Mouse (Mus musculus) liver, embryonic 16.5 days (tissue): Measurements from ENCODE around the gene Mvb12a. TPM values are rescaled to one million over a fixed set of nuclear protein-coding genes. Genes with fewer than 3 reads are reported as not detected.

Source experiments
- ATAC-seq: fragments of 200-750 bp; cut with Nextera tagmentation; 2 replicates; pipeline ENCODE4 v1.8.0; 2017; ENCODE audit warnings: low read depth, mild to moderate bottlenecking, moderate number of reproducible peaks, moderate library complexity
- H3K27ac ChIP-seq: fragments of 300-500 bp; sonication (generic); 2 replicates; pipeline ENCODE4 v1.5.1; 2014; ENCODE audit warnings: mild to moderate bottlenecking, low read length
- H3K27me3 ChIP-seq: fragments of 300-500 bp; sonication (generic); 2 replicates; pipeline ENCODE4 v1.6.1; 2014; ENCODE audit warnings: low read depth, low read length, mixed read lengths; ENCODE audit not compliant: control insufficient read depth, insufficient read depth
- H3K36me3 ChIP-seq: fragments of 300-500 bp; sonication (generic); 2 replicates; pipeline ENCODE4 v1.6.1; 2014; ENCODE audit warnings: mild to moderate bottlenecking; ENCODE audit not compliant: control insufficient read depth, insufficient read depth
- H3K4me1 ChIP-seq: fragments of 300-500 bp; sonication (generic); 2 replicates; pipeline ENCODE4 v1.6.1; 2014; ENCODE audit warnings: low read depth, low read length, mixed read lengths; ENCODE audit not compliant: control insufficient read depth
- H3K4me2 ChIP-seq: fragments of 300-500 bp; sonication (generic); 2 replicates; pipeline ENCODE4 v1.6.1; 2014; ENCODE audit warnings: low read depth, low read length, mixed read lengths
- H3K4me3 ChIP-seq: fragments of 300-500 bp; sonication (generic); 2 replicates; pipeline ENCODE4 v1.5.1; 2014; ENCODE audit warnings: low read depth, mild to moderate bottlenecking, low read length
- H3K9ac ChIP-seq: fragments of 300-500 bp; sonication (generic); 2 replicates; pipeline ENCODE4 v1.6.1; 2014; ENCODE audit warnings: low read depth, low read length
- H3K9me3 ChIP-seq: fragments of 300-500 bp; sonication (generic); replicated peaks from 2 replicates; pipeline ENCODE4 v1.6.1; 2016; ENCODE audit warnings: low read length; ENCODE audit not compliant: control insufficient read depth
- WGBS: fragments of 180-500 bp; shearing (Covaris S2); extraction: QIAGEN DNeasy Blood & Tissue Kit; methylation state at CpG from one replicate; pipeline ENCODE4 v1.1.7; 2014; ENCODE audit not compliant: insufficient replicate concordance; 5-methylcytosine and 5-hydroxymethylcytosine counted together
- polyA plus RNA-seq: library from polyadenylated mRNA; unstranded; fragments of >200 nt; fragmentation: Nextera tagmentation; extraction: Ambion mirVana; gene quantifications from 2 replicates; pipeline ENCODE4 v1.2.1, GENCODE M21; 2015

The Mvb12a gene
- polyA plus RNA-seq, 1 experiment from 2014 or later, result 32.5 TPM

- no peaks in the 10 kb centered on the region for H3K36me3 ChIP-seq
- H3K4me3 ChIP-seq, result no peak overlapping the region
- no peak overlapping the region for H3K27ac ChIP-seq
- ATAC-seq, result no peak
- no peak overlapping the region for H3K4me2 ChIP-seq
- peaks cover 20% of the 10 kb centered on the region for H3K27me3 ChIP-seq
- H3K9me3 ChIP-seq, result no peaks in the 10 kb centered on the region
- 60% methylated on average over 7 of the region's 7 CpGs for WGBS
- H3K9ac ChIP-seq, result no peak overlapping the region
- H3K4me1 ChIP-seq, result peaks cover 17% of the 10 kb centered on the region
Observed at GRCm38 (mm10) chr8:71567587-71567986, 24.9 kb downstream of the Mvb12a start.

GRCm38 (mm10) chr8:71568387-71568937 is 25.7 kb downstream of the Mvb12a start, which contains the start of gene Slc27a1:
Gene Slc27a1 (plus strand): TSS chr8:71568882.
- peaks cover 14% of the 10 kb centered on the region for H3K27me3 ChIP-seq

GRCm38 (mm10) chr8:71568941-71569340 is 26.2 kb downstream of the Mvb12a start:
- 46% methylated on average over 6 of the region's 6 CpGs for WGBS
- H3K9ac ChIP-seq, result no peak overlapping the region
- H3K27ac ChIP-seq, result no peak overlapping the region

More at GRCm38 (mm10) chr8:71568387-71568937, 25.7 kb downstream of the Mvb12a start, which contains the start of gene Slc27a1:
- Histone ChIP-seq H3K4me1 (peaks cover 13% of the 10 kb centered on the region; the same call in 1 of the 2 replicates), H3K27ac (no peak within 1 kb of the TSS), H3K9me3 (no peaks in the 10 kb centered on the region), H3K9ac (peak within 1 kb of the TSS; percentile 42; the same call in 1 of the 2 replicates), H3K4me2 (peak within 1 kb of the TSS; percentile 70), H3K36me3 (no peaks in the 10 kb centered on the region), H3K4me3 (peak within 1 kb of the TSS; percentile 58)
- no peak for ATAC-seq
- WGBS, result 27% methylated on average over 13 of the region's 13 CpGs

GRCm38 (mm10) chr8:71569366-71570290 is 26.9 kb downstream of the Mvb12a start:
- Histone ChIP-seq H3K4me2 (peak overlapping the region; percentile 70), H3K36me3 (no peaks in the 10 kb centered on the region), H3K27ac (no peak overlapping the region), H3K4me3 (peak overlapping the region; percentile 58), H3K9me3 (no peaks in the 10 kb centered on the region), H3K9ac (peak overlapping the region; percentile 42; the same call in 1 of the 2 replicates), H3K27me3 (peaks cover 14% of the 10 kb centered on the region), H3K4me1 (peaks cover 13% of the 10 kb centered on the region; the same call in 1 of the 2 replicates)
- peak; percentile 77 for ATAC-seq
- 3% methylated on average over 51 of the region's 51 CpGs for WGBS

More at GRCm38 (mm10) chr8:71568941-71569340, 26.2 kb downstream of the Mvb12a start:
- ATAC-seq, result no peak
- H3K9me3 ChIP-seq, result no peaks in the 10 kb centered on the region
- no peaks in the 10 kb centered on the region for H3K36me3 ChIP-seq
- peaks cover 13% of the 10 kb centered on the region; the same call in 1 of the 2 replicates for H3K4me1 ChIP-seq
- H3K4me2 ChIP-seq, result peak overlapping the region; percentile 70; the same call in 1 of the 2 replicates
- H3K4me3 ChIP-seq, result peak overlapping the region; percentile 58
- H3K27me3 ChIP-seq, result peaks cover 14% of the 10 kb centered on the region

- peak overlapping the region; percentile 27; the same call in 1 of the 2 replicates for H3K9ac ChIP-seq
- ATAC-seq, result peak; percentile 78
- H3K4me3 ChIP-seq, result peak overlapping the region; percentile 58
- no peaks in the 10 kb centered on the region for H3K36me3 ChIP-seq
- peaks cover 14% of the 10 kb centered on the region for H3K27me3 ChIP-seq
- WGBS, result under 1% methylated on average over 41 of the region's 41 CpGs
- no peaks in the 10 kb centered on the region for H3K9me3 ChIP-seq
- H3K4me1 ChIP-seq, result peaks cover 13% of the 10 kb centered on the region; the same call in 1 of the 2 replicates
- H3K4me2 ChIP-seq, result peak overlapping the region; percentile 70
- H3K27ac ChIP-seq, result no peak overlapping the region
Observed at GRCm38 (mm10) chr8:71570291-71570954, 27.7 kb downstream of the Mvb12a start.

- Histone ChIP-seq H3K9me3 (no peaks in the 10 kb centered on the region), H3K4me1 (peaks cover 13% of the 10 kb centered on the region; the same call in 1 of the 2 replicates), H3K27me3 (peaks cover 14% of the 10 kb centered on the region), H3K27ac (no peak overlapping the region), H3K9ac (no peak overlapping the region), H3K36me3 (no peaks in the 10 kb centered on the region), H3K4me3 (no peak overlapping the region), H3K4me2 (no peak overlapping the region)
- WGBS, result 67% methylated on average over 2 of the region's 2 CpGs
- ATAC-seq, result no peak
Observed at GRCm38 (mm10) chr8:71572077-71572476, 29.4 kb downstream of the Mvb12a start.

GRCm38 (mm10) chr8:71572847-71573633 is 30.3 kb downstream of the Mvb12a start:
- Histone ChIP-seq H3K9me3 (no peaks in the 10 kb centered on the region), H3K4me2 (no peak overlapping the region), H3K4me3 (no peak overlapping the region), H3K9ac (no peak overlapping the region), H3K36me3 (no peaks in the 10 kb centered on the region), H3K4me1 (peaks cover 13% of the 10 kb centered on the region; the same call in 1 of the 2 replicates), H3K27ac (no peak overlapping the region), H3K27me3 (peaks cover 14% of the 10 kb centered on the region)
- 69% methylated on average over 9 of the region's 9 CpGs for WGBS
- ATAC-seq, result no peak

GRCm38 (mm10) chr8:71574426-71574825 is 31.7 kb downstream of the Mvb12a start:
- Histone ChIP-seq H3K4me2 (no peak overlapping the region), H3K27ac (no peak overlapping the region), H3K4me3 (no peak overlapping the region), H3K36me3 (no peaks in the 10 kb centered on the region), H3K27me3 (peaks cover 4% of the 10 kb centered on the region), H3K4me1 (peaks cover 13% of the 10 kb centered on the region; the same call in 1 of the 2 replicates), H3K9me3 (no peaks in the 10 kb centered on the region), H3K9ac (no peak overlapping the region)
- WGBS, result 59% methylated on average over 7 of the region's 7 CpGs
- ATAC-seq, result no peak
